Mouse (Mus musculus) CH12.LX (cell line): ENCODE measurements around the gene Zfp266. TPM values are rescaled to one million over a fixed set of nuclear protein-coding genes. Genes with fewer than 3 reads are reported as not detected.

ENCODE experiments used
- DNase-seq: peaks from one replicate; pipeline ENCODE4 v3.0.0-alpha.2; 2013; ENCODE audit errors: extremely low read depth
- H3K27ac ChIP-seq: 2 replicates; pipeline ENCODE4 v1.5.1; 2012; ENCODE audit warnings: low read depth, mild to moderate bottlenecking, control low read depth, moderate library complexity; ENCODE audit not compliant: insufficient read depth
- H3K27me3 ChIP-seq: replicated peaks from 2 replicates; pipeline ENCODE3; 2012; ENCODE audit warnings: inconsistent platforms
- H3K36me3 ChIP-seq, 2 experiments: replicated peaks in 1 of 2; 2 replicates each; pipeline versions ENCODE3 to v1.6.1; 2012; ENCODE audit warnings: inconsistent platforms in 1 of 2, low read length in 1 of 2, mild to moderate bottlenecking in 1 of 2, mixed read lengths in 1 of 2, moderate library complexity in 1 of 2; ENCODE audit not compliant: control insufficient read depth in 1 of 2, insufficient read depth in 1 of 2
- H3K4me1 ChIP-seq, 2 experiments: 2 replicates each; pipeline ENCODE4 v1.6.1; 2012; ENCODE audit warnings: inconsistent platforms in 1 of 2, moderate library complexity in 1 of 2; ENCODE audit not compliant: insufficient read depth in 2 of 2, control insufficient read depth in 1 of 2
- H3K4me2 ChIP-seq: 2 replicates; pipeline ENCODE4 v1.6.1; 2012; ENCODE audit warnings: low read depth, mild to moderate bottlenecking, control low read depth; ENCODE audit not compliant: poor library complexity, insufficient read depth, severe bottlenecking
- H3K4me3 ChIP-seq, 3 experiments: fragments of 150-350 bp in 1 of 3; sonication (generic) in 1 of 3; replicated peaks in 1 of 3; 2 replicates each; pipeline versions ENCODE3 to v1.5.1; 2011 to 2012; ENCODE audit warnings: low read depth in 2 of 3, low read length in 2 of 3, mild to moderate bottlenecking in 2 of 3, moderate library complexity in 2 of 3, control low read depth in 1 of 3, improper control_type of control experiment in 1 of 3, inconsistent platforms in 1 of 3, mixed read lengths in 1 of 3; ENCODE audit not compliant: poor library complexity in 1 of 3
- H3K79me2 ChIP-seq: replicated peaks from 2 replicates; pipeline ENCODE4 v1.6.1; 2012; ENCODE audit warnings: mild to moderate bottlenecking, moderate library complexity; ENCODE audit not compliant: control insufficient read depth, poor library complexity, insufficient read depth, severe bottlenecking; ENCODE audit errors: extremely low read depth
- H3K9ac ChIP-seq: 2 replicates; pipeline ENCODE4 v1.6.1; 2012; ENCODE audit warnings: low read depth, mild to moderate bottlenecking, control low read depth, moderate library complexity; ENCODE audit not compliant: insufficient read depth
- H3K9me3 ChIP-seq: replicated peaks from 2 replicates; pipeline ENCODE3; 2012; ENCODE audit warnings: low read length, inconsistent platforms, mixed read lengths
- E2F4 ChIP-seq: IDR thresholded peaks from 2 replicates; pipeline ENCODE4 v1.6.1; 2011; ENCODE audit warnings: low read depth, low read length, improper control_type of control experiment; ENCODE audit not compliant: insufficient replicate concordance
- GABPA ChIP-seq: IDR thresholded peaks from 2 replicates; pipeline ENCODE4 v1.6.1; 2012; ENCODE audit warnings: low read depth, low read length, improper control_type of control experiment, inconsistent platforms; ENCODE audit not compliant: insufficient replicate concordance
- MAFK ChIP-seq: IDR thresholded peaks from 2 replicates; pipeline ENCODE4 v1.6.1; 2011; ENCODE audit warnings: low read length, improper control_type of control experiment; ENCODE audit not compliant: insufficient replicate concordance
- MXI1 ChIP-seq: IDR thresholded peaks from 2 replicates; pipeline ENCODE4 v1.6.1; 2011; ENCODE audit warnings: mild to moderate bottlenecking, low read depth, low read length, improper control_type of control experiment
- UBTF ChIP-seq: IDR thresholded peaks from 2 replicates; pipeline ENCODE4 v1.6.1; 2012; ENCODE audit warnings: low read depth, mild to moderate bottlenecking, inconsistent platforms, low read length, improper control_type of control experiment, moderate library complexity
- USF1 ChIP-seq: IDR thresholded peaks from 2 replicates; pipeline ENCODE4 v1.6.1; 2014; ENCODE audit warnings: low read depth, mild to moderate bottlenecking, inconsistent platforms, low read length, improper control_type of control experiment
- ZC3H11A ChIP-seq: IDR thresholded peaks from 2 replicates; pipeline ENCODE4 v1.6.1; 2012; ENCODE audit warnings: low read depth, mild to moderate bottlenecking, inconsistent platforms, low read length, improper control_type of control experiment
- dilution Hi-C: fragments of 300-500 bp; cut with MboI; formaldehyde crosslinking; loops from 2 replicates; pipeline ENCODE4 v1.14.3; 2020; ENCODE audit warnings: low sequenced_read_pairs; ENCODE audit not compliant: extremely low pct_unique_long_range_greater_than_20kb, extremely low pct_ligation_motif_present
- in situ Hi-C: fragments of 300-500 bp; cut with MboI; formaldehyde crosslinking; loops from 3 replicates; pipeline ENCODE4 v1.14.3; 2019; ENCODE audit warnings: low sequenced_read_pairs, low pct_ligation_motif_present, low pct_unique_long_range_greater_than_20kb, mixed read lengths
- polyA plus RNA-seq: library from polyadenylated mRNA; unstranded; fragments of >175 nt; gene quantifications from 2 replicates; pipeline ENCODE4 v1.2.1, GENCODE M21; 2012; ENCODE audit warnings: low read depth; ENCODE audit not compliant: insufficient read length
- total RNA-seq, 2 experiments: library from RNA; depleted of rRNA; stranded (reverse); fragments of 300-350 nt in 1 of 2; fragments of >200 nt in 1 of 2; gene quantifications; 2 replicates each; pipeline ENCODE4 v1.2.3; 2012 to 2014

Gene Zfp266
- total and polyA plus RNA-seq, 3 experiments: 12.3 to 24.0 (median 20.4) TPM

DNA sequence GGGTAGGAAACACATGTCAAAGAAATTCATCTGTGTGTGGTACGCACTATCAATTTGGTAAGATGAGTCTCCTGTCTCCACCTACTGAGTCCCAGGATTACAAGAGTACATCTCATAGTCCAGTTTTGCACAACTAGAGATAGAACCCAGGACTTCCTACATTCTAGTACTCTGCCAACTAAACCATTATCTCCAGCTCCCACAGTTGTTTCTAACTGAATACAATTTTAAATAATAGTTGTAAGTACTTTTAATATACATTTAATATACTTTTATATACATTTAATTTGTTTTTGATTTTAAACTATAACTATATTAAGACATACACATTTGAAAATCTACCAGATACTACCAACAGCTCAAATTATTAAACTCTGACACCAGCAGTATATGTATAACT lies 3.5 kb downstream of the Zfp266 start:
- Histone ChIP-seq H3K36me3 (peaks cover 26 to 59% of the 10 kb centered on the region in 2 experiments), H3K27me3 (no peaks in the 10 kb centered on the region)
- TF ChIP-seq GABPA: no peak
- TF ChIP-seq, all 38 proteins: peak for 0
- no peak overlapping the region for H3K9ac ChIP-seq
- H3K27ac ChIP-seq: no peak overlapping the region
- H3K79me2 ChIP-seq: peaks cover 35% of the 10 kb centered on the region
- no peak overlapping the region for H3K4me3 ChIP-seq
- dilution Hi-C loops (no loop called here), in situ Hi-C loops (no loop called here)
- H3K4me1 ChIP-seq: peaks cover 0 to 28% of the 10 kb centered on the region in 2 experiments; a peak in 2 of 4 replicates
- no peaks in the 10 kb centered on the region for H3K9me3 ChIP-seq
- no peak for DNase-seq
- no peak overlapping the region for H3K4me2 ChIP-seq

DNA sequence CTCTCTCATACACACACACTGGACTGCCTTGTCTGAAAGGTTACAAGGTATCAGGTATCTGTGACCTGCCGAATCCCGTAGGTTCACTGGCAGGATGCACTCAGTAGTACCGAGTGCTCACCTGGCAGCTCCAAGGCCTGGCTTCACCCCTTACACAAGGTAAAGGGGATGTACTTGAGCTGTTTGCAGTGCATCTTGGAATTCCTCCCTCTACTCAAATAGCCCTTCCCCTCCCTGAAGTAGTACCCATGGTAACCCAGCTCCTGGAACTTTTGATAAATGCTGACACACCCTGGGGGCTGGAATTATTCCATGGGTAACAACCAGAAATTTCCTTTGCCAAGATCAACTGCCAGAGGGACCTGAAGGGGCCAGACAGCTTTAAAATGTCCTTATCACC lies 7.2 kb downstream of the Zfp266 start:
- in situ Hi-C loops (no loop called here), dilution Hi-C loops (no loop called here)
- no peak overlapping the region for H3K9ac ChIP-seq
- no peak overlapping the region for H3K4me2 ChIP-seq
- TF ChIP-seq GABPA: no peak
- no peaks in the 10 kb centered on the region for H3K27me3 ChIP-seq
- H3K79me2 ChIP-seq: peaks cover 27% of the 10 kb centered on the region
- peaks cover 29 to 88% of the 10 kb centered on the region in 2 experiments for H3K36me3 ChIP-seq
- no peak for DNase-seq
- H3K27ac ChIP-seq: no peak overlapping the region
- H3K9me3 ChIP-seq: no peaks in the 10 kb centered on the region
- no peak overlapping the region for H3K4me3 ChIP-seq
- H3K4me1 ChIP-seq: peaks cover 0 to 41% of the 10 kb centered on the region in 2 experiments; a peak in 2 of 4 replicates

DNA sequence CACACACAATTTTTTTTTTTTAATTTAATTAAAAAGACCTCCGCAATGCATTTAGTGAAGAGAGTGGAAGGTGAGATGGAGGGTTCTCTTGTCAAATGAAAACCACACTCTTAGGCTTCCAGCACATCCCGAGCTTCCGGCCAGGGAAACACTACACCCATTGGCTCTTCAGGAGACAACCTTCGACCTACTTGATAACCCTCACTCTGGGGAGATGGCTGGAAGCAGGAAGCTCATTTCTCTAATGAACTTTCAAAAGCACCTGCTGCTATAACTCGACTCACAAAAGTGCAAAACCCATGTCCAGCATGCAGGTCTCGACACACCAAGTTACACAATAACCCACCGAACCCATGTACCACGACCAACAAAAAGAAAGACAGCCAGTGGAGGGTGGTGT lies 8.5 kb downstream of the Zfp266 start:
- in situ Hi-C loops (no loop called here), dilution Hi-C loops (no loop called here)
- DNase-seq: no peak
- Histone ChIP-seq H3K27me3 (no peaks in the 10 kb centered on the region), H3K4me2 (no peak overlapping the region), H3K4me3 (no peak overlapping the region), H3K9me3 (no peaks in the 10 kb centered on the region), H3K27ac (no peak overlapping the region), H3K36me3 (peaks cover 23 to 87% of the 10 kb centered on the region in 2 experiments), H3K4me1 (peaks cover 0 to 30% of the 10 kb centered on the region in 2 experiments; a peak in 2 of 4 replicates), H3K9ac (no peak overlapping the region), H3K79me2 (peaks cover 20% of the 10 kb centered on the region)
- TF ChIP-seq ZC3H11A: no peak
- no peak for TF ChIP-seq E2F4
- TF ChIP-seq UBTF: no peak
- TF ChIP-seq MXI1: no peak
- TF ChIP-seq USF1: no peak
- TF ChIP-seq MAFK: no peak
